Mouse (Mus musculus) heart, adult 2 months (tissue): ENCODE measurements at regions not wholly inside any gene's neighbourhood (a gene's known extent, or its start where the extent isn't known, plus 50 kb on each side); places are given as distances from the start of the nearest gene placed in this dataset.

Experiments
- CTCF ChIP-seq: fragments of 200-600 bp; IDR thresholded peaks from 2 replicates; pipeline ENCODE4 v1.8.1; 2022; ENCODE audit warnings: antibody characterized with exemption, mild to moderate bottlenecking, moderate library complexity
- EP300 ChIP-seq: fragments of 200-500 bp; IDR thresholded peaks from 2 replicates; pipeline ENCODE4 v1.6.1; 2011; ENCODE audit warnings: low read depth, low read length, control low read depth; ENCODE audit not compliant: insufficient read depth

- TF ChIP-seq CTCF (no peak), EP300 (no peak)
Observed at GRCm38 (mm10) chr8:5428303-5428971, 323.3 kb upstream of the Slc10a2 start.
